Comparison of ENCODE assay signal across 8 mouse cellular contexts in genomic region chr4:101265523-101265922, GRCm38 (mm10). TPM values are rescaled to one million over a fixed set of nuclear protein-coding genes. Genes with fewer than 3 reads are reported as not detected.
DNase-seq lines count a peak whose midpoint lies in the region; ATAC-seq and TF ChIP-seq lines count a peak whose summit lies in the region.

No protein-coding gene starts in this region.

- H3K27ac ChIP-seq in heart, embryonic 13.5 days (replicated peaks), result peak overlapping the region; percentile 94
- no peak overlapping the region for H3K27ac ChIP-seq in forebrain, embryonic 14.5 days (ENCODE audit: low read depth, low read length)
- no peak overlapping the region for H3K27ac ChIP-seq in liver, embryonic 16.5 days (ENCODE audit: low read length)

- H3K27me3 ChIP-seq in heart, embryonic 13.5 days (replicated peaks), result no peaks in the 10 kb centered on the region
- H3K27me3 ChIP-seq in E14TG2a.4 (ENCODE audit: insufficient read depth, low read length), result peaks cover 32% of the 10 kb centered on the region
- H3K27me3 ChIP-seq in forebrain, embryonic 14.5 days (replicated peaks; ENCODE audit: control insufficient read depth, insufficient read depth, low read length), result no peaks in the 10 kb centered on the region
- H3K27me3 ChIP-seq in liver, embryonic 16.5 days (ENCODE audit: control insufficient read depth, insufficient read depth, low read depth, low read length), result no peaks in the 10 kb centered on the region

- peaks cover 22% of the 10 kb centered on the region for H3K4me1 ChIP-seq in heart, embryonic 13.5 days
- peaks cover 12% of the 10 kb centered on the region for H3K4me1 ChIP-seq in E14TG2a.4 (replicated peaks; ENCODE audit: low read depth, low read length)
- no peaks in the 10 kb centered on the region for H3K4me1 ChIP-seq in forebrain, embryonic 14.5 days (ENCODE audit: control insufficient read depth, insufficient read depth, low read length)
- peaks cover 25% of the 10 kb centered on the region for H3K4me1 ChIP-seq in liver, embryonic 16.5 days (ENCODE audit: control insufficient read depth, low read depth, low read length)

- peak overlapping the region; percentile 85 for H3K4me2 ChIP-seq in heart, embryonic 13.5 days
- peak overlapping the region; percentile 73 for H3K4me2 ChIP-seq in forebrain, embryonic 14.5 days (ENCODE audit: low read length)
- H3K4me2 ChIP-seq in liver, embryonic 16.5 days (ENCODE audit: low read depth, low read length), result peak overlapping the region; percentile 78

- ATAC-seq in heart, embryonic 13.5 days (ENCODE audit: extremely low read depth, insufficient number of reproducible peaks, low FRiP score, low TSS enrichment), result no peak
- ATAC-seq in forebrain, embryonic 14.5 days, result no peak; the same call in 1 of the 2 replicates
- 0 out of 2 replicates have a peak, but pooled peaks have one; percentile 3 for ATAC-seq in liver, embryonic 16.5 days (ENCODE audit: low read depth)

- peak overlapping the region; percentile 98 for H3K9ac ChIP-seq in heart, embryonic 13.5 days
- H3K9ac ChIP-seq in forebrain, embryonic 14.5 days (ENCODE audit: low read length), result no peak overlapping the region
- peak overlapping the region; percentile 99; the same call in 1 of the 2 replicates for H3K9ac ChIP-seq in liver, embryonic 16.5 days (ENCODE audit: low read depth, low read length)

- 22% methylated on average over 6 of the region's 7 CpGs for WGBS in heart, embryonic 13.5 days
- WGBS in forebrain, embryonic 14.5 days, result 34% methylated on average over 6 of the region's 7 CpGs
- WGBS in liver, embryonic 16.5 days (ENCODE audit: insufficient replicate concordance), result 29% methylated on average over 7 of the region's 7 CpGs

- no peak for TF ChIP-seq CTCF in E14TG2a.4 (conservative IDR thresholded peaks at IDR 0.05; ENCODE audit: low read length)

- H3K4me3 ChIP-seq in heart, embryonic 13.5 days, result peak overlapping the region; percentile 97
- H3K4me3 ChIP-seq in E14TG2a.4 (replicated peaks; ENCODE audit: low read length), result peak overlapping the region; percentile 98
- H3K4me3 ChIP-seq in forebrain, embryonic 14.5 days (ENCODE audit: low read depth, low read length), result peak overlapping the region; percentile 91
- H3K4me3 ChIP-seq in liver, embryonic 16.5 days (ENCODE audit: low read depth, low read length), result peak overlapping the region; percentile 97

- H3K36me3 ChIP-seq in heart, embryonic 13.5 days, result no peaks in the 10 kb centered on the region
- no peaks in the 10 kb centered on the region for H3K36me3 ChIP-seq in E14TG2a.4 (ENCODE audit: insufficient read depth, low read length)
- H3K36me3 ChIP-seq in forebrain, embryonic 14.5 days (ENCODE audit: control insufficient read depth, insufficient read depth, low read length), result no peaks in the 10 kb centered on the region
- no peaks in the 10 kb centered on the region for H3K36me3 ChIP-seq in liver, embryonic 16.5 days (ENCODE audit: control insufficient read depth, insufficient read depth)

- no peaks in the 10 kb centered on the region for H3K9me3 ChIP-seq in heart, embryonic 13.5 days
- no peaks in the 10 kb centered on the region for H3K9me3 ChIP-seq in E14TG2a.4 (ENCODE audit: low read length)
- no peaks in the 10 kb centered on the region for H3K9me3 ChIP-seq in forebrain, embryonic 14.5 days (replicated peaks; ENCODE audit: control insufficient read depth, low read length)
- H3K9me3 ChIP-seq in liver, embryonic 16.5 days (replicated peaks; ENCODE audit: control insufficient read depth, low read length), result no peaks in the 10 kb centered on the region

- intact Hi-C loops in heart, postnatal 36 days (cut with DNase I), result loop anchor here (2.0 kb wide), 4 partner anchors 27 to 97 kb away; no protein-coding TSS in a partner anchor

- no peak for DNase-seq in heart, postnatal 36 days
- DNase-seq in forebrain, embryonic 14.5 days (ENCODE audit: low spot score), result peak; percentile 15
- no peak for DNase-seq in cerebellum, postnatal 14 days
- no peak for DNase-seq in layer of hippocampus, adult 18-20 months (ENCODE audit: low spot score in 2 of 2)
- no peak for DNase-seq in T-cell, adult 2 months (ENCODE audit: low spot score)

RNA-seq across cellular contexts. Expression of gene Jak1, which starts 0.4 kb away (rescaled TPM):
- 51.5 and 53.6 TPM in 2 replicates for polyA plus RNA-seq in heart, embryonic 13.5 days (2015; fragmentation: Nextera tagmentation; extraction: Ambion mirVana)
- total RNA-seq in heart, postnatal 36 days (2021), result 10 to 100 TPM; 86.8 to 93.7 TPM
- polyA plus RNA-seq in forebrain, embryonic 14.5 days (2014; fragmentation: Nextera tagmentation; extraction: Ambion mirVana), result 43.6 and 58.5 TPM in 2 replicates
- polyA plus RNA-seq in liver, embryonic 16.5 days (2015; fragmentation: Nextera tagmentation; extraction: Ambion mirVana), result 48.2 and 48.3 TPM in 2 replicates
- 100 to 1,000 TPM; 126 to 137 TPM for total RNA-seq in layer of hippocampus, adult 18-20 months (2021)
